Comparison of ENCODE assay signal across 22 mouse cellular contexts in genomic region chr9:67811116-67811515, GRCm38 (mm10). TPM values are rescaled to one million over a fixed set of nuclear protein-coding genes. Genes with fewer than 3 reads are reported as not detected.
"Had no signal": no experiment of that assay in that cellular context is flagged by ENCODE, and none has a peak within 500 bp of the region (broad histone marks: within the 10 kb centered on the region; RNA-seq: fewer than 3 reads in every experiment).

No protein-coding gene starts in this region.

- H3K9me3 ChIP-seq: limb, embryonic 12.5 days; limb, embryonic 15.5 days; midbrain, embryonic 12.5 days; midbrain, embryonic 15.5 days; neural tube, embryonic 12.5 days; neural tube, embryonic 15.5 days had no signal

- H3K27ac ChIP-seq: kidney, postnatal 0 days; limb, embryonic 12.5 days; limb, embryonic 15.5 days; liver, embryonic 14.5 days; macrophage; midbrain, embryonic 12.5 days; midbrain, embryonic 15.5 days; neural tube, embryonic 12.5 days; neural tube, embryonic 15.5 days; stomach, postnatal 0 days had no signal

- H3K4me1 ChIP-seq: neural tube, embryonic 12.5 days; neural tube, embryonic 15.5 days had no signal

- DNase-seq: kidney, adult 2 months; kidney, postnatal 25 days; left cerebral cortex, postnatal 4 days; liver, postnatal 0 days; lung, postnatal 14 days; right cerebral cortex, postnatal 25 days; thymus, adult 2 months; thymus, postnatal 14 days; thymus, postnatal 4 days had no signal

- H3K4me2 ChIP-seq: limb, embryonic 12.5 days; limb, embryonic 15.5 days; liver, embryonic 11.5 days; midbrain, embryonic 12.5 days; midbrain, embryonic 15.5 days; neural tube, embryonic 12.5 days; neural tube, embryonic 15.5 days had no signal

- H3K4me3 ChIP-seq: limb, embryonic 12.5 days; limb, embryonic 15.5 days; midbrain, embryonic 12.5 days; midbrain, embryonic 15.5 days; neural tube, embryonic 12.5 days; neural tube, embryonic 15.5 days had no signal

- H3K9ac ChIP-seq: limb, embryonic 12.5 days; limb, embryonic 15.5 days; liver, embryonic 14.5 days; liver, postnatal 0 days; midbrain, embryonic 12.5 days; midbrain, embryonic 15.5 days; neural tube, embryonic 12.5 days; neural tube, embryonic 15.5 days had no signal

- ATAC-seq: intestine, postnatal 0 days; liver, postnatal 0 days; midbrain, embryonic 15.5 days had no signal

- H3K36me3 ChIP-seq: limb, embryonic 12.5 days; limb, embryonic 15.5 days; midbrain, embryonic 12.5 days; midbrain, embryonic 15.5 days; neural tube, embryonic 12.5 days; neural tube, embryonic 15.5 days had no signal

- H3K27me3 ChIP-seq: limb, embryonic 12.5 days; limb, embryonic 15.5 days; midbrain, embryonic 12.5 days; midbrain, embryonic 15.5 days; neural tube, embryonic 12.5 days; neural tube, embryonic 15.5 days had no signal

RNA-seq across cellular contexts. Expression of gene C2cd4a, which starts 21.0 kb away (rescaled TPM):
- total RNA-seq: left cerebral cortex, postnatal 4 days; megakaryocyte, adult 5-6 weeks had no signal
- polyA plus RNA-seq: macrophage had no signal

RNA-seq across cellular contexts. Expression of gene C2cd4b, which starts 51.9 kb away (rescaled TPM):
- total RNA-seq: megakaryocyte, adult 5-6 weeks had no signal
- polyA plus RNA-seq: kidney, adult 2 months; liver, embryonic 11.5 days; liver, embryonic 14.5 days; liver, postnatal 0 days; macrophage had no signal
